In the genomic region with DNA sequence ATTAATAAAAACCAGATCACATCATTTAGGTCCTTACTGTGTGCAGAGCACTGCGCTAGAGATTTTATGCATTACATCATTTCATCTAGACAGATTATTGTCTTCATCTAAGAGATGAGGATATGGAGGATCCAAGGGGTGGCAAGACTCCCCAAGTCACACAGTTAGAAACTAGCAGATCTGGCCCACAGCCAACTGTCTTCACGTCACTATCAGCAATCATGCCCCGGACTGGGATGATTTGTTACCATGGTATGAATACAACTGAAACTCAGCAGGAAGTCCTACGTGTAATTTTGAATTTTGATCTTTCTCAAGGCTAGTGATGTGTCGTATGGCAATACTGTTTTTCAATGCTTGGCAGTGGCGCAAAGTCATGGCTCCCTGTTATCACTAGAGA, we compare ENCODE assay signal across 17 mouse cellular contexts. TPM values are rescaled to one million over a fixed set of nuclear protein-coding genes. Genes with fewer than 3 reads are reported as not detected.
DNase-seq lines count a peak whose midpoint lies in the region; ATAC-seq lines count a peak whose summit lies in the region.
"Had no signal": no experiment of that assay in that cellular context is flagged by ENCODE, and none has a peak within 500 bp of the region (broad histone marks: within the 10 kb centered on the region; RNA-seq: fewer than 3 reads in every experiment).

No protein-coding gene starts in this region.

- H3K4me1 ChIP-seq in hindbrain, embryonic 11.5 days (replicated peaks; ENCODE audit: control insufficient read depth, insufficient read depth, low read length): peaks cover 15% of the 10 kb centered on the region
- peaks cover 53% of the 10 kb centered on the region for H3K4me1 ChIP-seq in hindbrain, embryonic 16.5 days (ENCODE audit: control insufficient read depth, insufficient read depth, low read depth, low read length)
- peaks cover 88% of the 10 kb centered on the region for H3K4me1 ChIP-seq in midbrain, embryonic 14.5 days (ENCODE audit: control insufficient read depth, insufficient read depth, low read length)

- no peaks in the 10 kb centered on the region for H3K9me3 ChIP-seq in hindbrain, embryonic 11.5 days (ENCODE audit: control insufficient read depth, low read length)
- H3K9me3 ChIP-seq in hindbrain, embryonic 16.5 days (ENCODE audit: control insufficient read depth, low read length): no peaks in the 10 kb centered on the region
- no peaks in the 10 kb centered on the region for H3K9me3 ChIP-seq in midbrain, embryonic 14.5 days (ENCODE audit: control insufficient read depth, low read length)
- H3K9me3 ChIP-seq: embryonic facial prominence, embryonic 12.5 days; heart, embryonic 15.5 days; midbrain, embryonic 12.5 days; neural tube, embryonic 15.5 days had no signal

- intact Hi-C loops in left cerebral cortex, postnatal 25 days (cut with DNase I): loop anchor here (2.0 to 5.0 kb wide), 3 partner anchors 16 to 107 kb away; no protein-coding TSS in a partner anchor

- ATAC-seq in hindbrain, embryonic 11.5 days (ENCODE audit: low FRiP score): no peak
- no peak for ATAC-seq in hindbrain, embryonic 16.5 days
- no peak for ATAC-seq in midbrain, embryonic 14.5 days (ENCODE audit: low FRiP score, low TSS enrichment)
- ATAC-seq: intestine, embryonic 16.5 days; lung, postnatal 0 days had no signal

- WGBS in hindbrain, embryonic 11.5 days: 80% methylated on average over 6 of the region's 6 CpGs
- WGBS in hindbrain, embryonic 16.5 days: 53% methylated on average over 6 of the region's 6 CpGs
- 68% methylated on average over 6 of the region's 6 CpGs for WGBS in midbrain, embryonic 14.5 days

- DNase-seq in hindbrain, embryonic 11.5 days (ENCODE audit: low spot score): no peak
- DNase-seq in right cerebral cortex, postnatal 14 days: peak; percentile 42
- no peak for DNase-seq in right cerebral cortex, postnatal 36 days (ENCODE audit: low spot score in 2 of 2)
- DNase-seq in brain, adult 2 months (ENCODE audit: low read depth, low spot score): peak; percentile 31
- peak; percentile 30 for DNase-seq in midbrain, embryonic 14.5 days
- no peak for DNase-seq in layer of hippocampus, adult 8-10 months (ENCODE audit: low spot score in 2 of 2)
- no peak for DNase-seq in left cerebral cortex, postnatal 25 days (ENCODE audit: low spot score in 2 of 2)
- DNase-seq: kidney, postnatal 4 days had no signal

- no peak overlapping the region for H3K4me2 ChIP-seq in hindbrain, embryonic 11.5 days (replicated peaks; ENCODE audit: low read depth, low read length)
- no peak overlapping the region for H3K4me2 ChIP-seq in hindbrain, embryonic 16.5 days (ENCODE audit: low read length)
- H3K4me2 ChIP-seq in midbrain, embryonic 14.5 days (ENCODE audit: low read length): no peak overlapping the region
- H3K4me2 ChIP-seq: embryonic facial prominence, embryonic 12.5 days; heart, embryonic 15.5 days had no signal

- no peaks in the 10 kb centered on the region for H3K27me3 ChIP-seq in hindbrain, embryonic 11.5 days (ENCODE audit: control insufficient read depth, insufficient read depth, low read length)
- no peaks in the 10 kb centered on the region for H3K27me3 ChIP-seq in hindbrain, embryonic 16.5 days (replicated peaks; ENCODE audit: control insufficient read depth, insufficient read depth, low read length)
- H3K27me3 ChIP-seq in midbrain, embryonic 14.5 days (ENCODE audit: control insufficient read depth, insufficient read depth, low read length): no peaks in the 10 kb centered on the region
- H3K27me3 ChIP-seq: CH12.LX; embryonic facial prominence, embryonic 12.5 days; heart, embryonic 15.5 days; midbrain, embryonic 12.5 days; neural tube, embryonic 15.5 days had no signal

- no peak overlapping the region for H3K9ac ChIP-seq in hindbrain, embryonic 11.5 days (ENCODE audit: low read depth, low read length)
- no peak overlapping the region for H3K9ac ChIP-seq in hindbrain, embryonic 16.5 days (ENCODE audit: low read depth, low read length)
- no peak overlapping the region for H3K9ac ChIP-seq in midbrain, embryonic 14.5 days (replicated peaks; ENCODE audit: low read length)
- H3K9ac ChIP-seq: embryonic facial prominence, embryonic 12.5 days; heart, embryonic 15.5 days; midbrain, embryonic 12.5 days; neural tube, embryonic 15.5 days had no signal

- H3K36me3 ChIP-seq in hindbrain, embryonic 11.5 days (ENCODE audit: control insufficient read depth, insufficient read depth, low read length): no peaks in the 10 kb centered on the region
- no peaks in the 10 kb centered on the region for H3K36me3 ChIP-seq in hindbrain, embryonic 16.5 days (ENCODE audit: control insufficient read depth, insufficient read depth, low read length)
- H3K36me3 ChIP-seq in midbrain, embryonic 14.5 days (ENCODE audit: control insufficient read depth, insufficient read depth, low read length): no peaks in the 10 kb centered on the region
- H3K36me3 ChIP-seq: embryonic facial prominence, embryonic 12.5 days; heart, embryonic 15.5 days; neural tube, embryonic 15.5 days had no signal

- H3K27ac ChIP-seq in hindbrain, embryonic 11.5 days (ENCODE audit: low read depth, low read length): peak overlapping the region; percentile 70; the same call in 1 of the 2 replicates
- no peak overlapping the region for H3K27ac ChIP-seq in hindbrain, embryonic 16.5 days (ENCODE audit: low read depth, low read length)
- no peak overlapping the region; the same call in 1 of the 2 replicates for H3K27ac ChIP-seq in midbrain, embryonic 14.5 days (replicated peaks; ENCODE audit: low read depth, low read length)
- H3K27ac ChIP-seq: embryonic facial prominence, embryonic 12.5 days; heart, embryonic 15.5 days; stomach, postnatal 0 days had no signal

- H3K4me3 ChIP-seq in hindbrain, embryonic 11.5 days (ENCODE audit: low read depth, low read length): no peak overlapping the region
- no peak overlapping the region for H3K4me3 ChIP-seq in hindbrain, embryonic 16.5 days (ENCODE audit: low read length)
- H3K4me3 ChIP-seq in midbrain, embryonic 14.5 days (replicated peaks; ENCODE audit: low read depth, low read length): no peak overlapping the region
- H3K4me3 ChIP-seq: embryonic facial prominence, embryonic 12.5 days; heart, embryonic 15.5 days; midbrain, embryonic 12.5 days; neural tube, embryonic 15.5 days had no signal

RNA-seq across cellular contexts. Expression of a gene that starts 18.2 kb away (rescaled TPM):
- polyA plus RNA-seq in hindbrain, embryonic 11.5 days (2014; fragmentation: Nextera tagmentation; extraction: Ambion mirVana): 49.8 and 89.6 TPM in 2 replicates
- 27.0 and 32.7 TPM in 2 replicates for polyA plus RNA-seq in hindbrain, embryonic 16.5 days (2015; fragmentation: Nextera tagmentation; extraction: Ambion mirVana)
- 58.6 and 68.8 TPM in 2 replicates for polyA plus RNA-seq in midbrain, embryonic 14.5 days (2014; fragmentation: Nextera tagmentation; extraction: Ambion mirVana)
- 100 to 1,000 TPM; 230 to 304 (median 268) TPM for total RNA-seq in layer of hippocampus, adult 8-10 months (2022)
- total RNA-seq in left cerebral cortex, postnatal 25 days (2021): 100 to 1,000 TPM; 204 to 206 TPM

Comparison
In these comparisons a context has a peak if more than half of its experiments do, and no peak if none do; other contexts are left out.
1. DNase-seq: peak in right cerebral cortex, postnatal 14 days (single experiment), brain, adult 2 months (single experiment) and midbrain, embryonic 14.5 days (single experiment); none in hindbrain, embryonic 11.5 days (single experiment), right cerebral cortex, postnatal 36 days (0 of 2), layer of hippocampus, adult 8-10 months (0 of 2) and left cerebral cortex, postnatal 25 days (0 of 2).